Mouse (Mus musculus): Measurements from ENCODE around the gene Jaml. TPM values are rescaled to one million over a fixed set of nuclear protein-coding genes. Genes with fewer than 3 reads are reported as not detected.

The Jaml gene
- polyA plus RNA-seq, 1 experiment, result not detected

GRCm38 (mm10) chr9:45041131-45041838 is 37.7 kb upstream of the Jaml start:
- Histone ChIP-seq H3K27ac (ENCODE audit: control insufficient read depth, insufficient read depth, low read depth, low read length) (no peak overlapping the region), H3K4me3 (ENCODE audit: control insufficient read depth, low read depth, low read length) (no peak overlapping the region)

DNA sequence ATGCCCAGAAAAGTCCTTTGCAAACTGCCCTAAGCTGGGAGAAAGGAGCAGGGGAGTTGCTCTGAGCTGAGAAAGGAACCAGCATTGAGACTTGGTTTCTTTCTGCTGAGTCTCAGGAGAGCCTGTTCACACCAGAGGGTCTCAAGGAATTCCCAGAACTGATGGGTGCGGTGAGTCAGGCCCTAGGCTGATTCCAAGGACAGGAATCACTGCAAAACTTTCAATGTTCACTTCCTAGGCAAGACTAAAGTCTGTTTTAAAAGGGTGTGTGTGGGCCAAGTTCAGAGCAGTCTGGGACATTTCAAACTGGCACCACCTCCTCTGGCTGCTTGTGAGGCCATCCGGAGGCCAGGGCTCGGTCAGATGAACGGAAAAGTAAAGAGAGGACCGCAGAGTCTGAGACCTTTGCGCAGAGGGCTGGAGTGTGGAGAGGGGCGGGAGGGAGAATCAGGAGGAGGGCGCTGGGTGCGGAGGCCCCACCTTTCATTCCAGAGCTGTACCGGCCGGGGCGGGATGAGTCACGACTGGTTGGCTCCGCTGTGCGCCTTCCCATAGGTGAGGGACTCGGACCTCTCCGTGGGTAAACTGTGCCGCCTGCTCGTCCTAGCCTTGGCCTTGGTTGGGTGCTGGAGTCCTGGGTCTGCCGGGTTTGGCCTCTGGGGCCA is 36.8 kb upstream of the Jaml start:
- peaks cover 19% of the 10 kb centered on the region for H3K4me1 ChIP-seq (ENCODE audit: control insufficient read depth, insufficient read depth, low read length)
- TF ChIP-seq CTCF (IDR thresholded peaks at IDR 0.05; ENCODE audit: control insufficient read depth, insufficient read depth, insufficient replicate concordance, low read depth, low read length) (no peak), POLR2A (IDR thresholded peaks at IDR 0.05; ENCODE audit: control insufficient read depth, low read depth, low read length) (no peak)
- peaks cover 5% of the 10 kb centered on the region for H3K27me3 ChIP-seq (ENCODE audit: control insufficient read depth, insufficient read depth, low read length)
- H3K4me3 ChIP-seq (ENCODE audit: control insufficient read depth, low read depth, low read length), result no peak overlapping the region
- no peaks in the 10 kb centered on the region for H3K36me3 ChIP-seq (ENCODE audit: control insufficient read depth, insufficient read depth, low read length)
- H3K27ac ChIP-seq (ENCODE audit: control insufficient read depth, insufficient read depth, low read depth, low read length), result no peak overlapping the region

More at GRCm38 (mm10) chr9:45041131-45041838, 37.7 kb upstream of the Jaml start:
- Histone ChIP-seq H3K4me1 (ENCODE audit: control insufficient read depth, insufficient read depth, low read length) (peaks cover 19% of the 10 kb centered on the region), H3K36me3 (ENCODE audit: control insufficient read depth, insufficient read depth, low read length) (no peaks in the 10 kb centered on the region), H3K27me3 (ENCODE audit: control insufficient read depth, insufficient read depth, low read length) (peaks cover 5% of the 10 kb centered on the region)
- TF ChIP-seq POLR2A (IDR thresholded peaks at IDR 0.05; ENCODE audit: control insufficient read depth, low read depth, low read length), result no peak
- no peak for TF ChIP-seq CTCF (IDR thresholded peaks at IDR 0.05; ENCODE audit: control insufficient read depth, insufficient read depth, insufficient replicate concordance, low read depth, low read length)

GRCm38 (mm10) chr9:45042947-45043346 is 36.0 kb upstream of the Jaml start:
- Histone ChIP-seq H3K4me1 (ENCODE audit: control insufficient read depth, insufficient read depth, low read length) (peaks cover 19% of the 10 kb centered on the region), H3K27ac (ENCODE audit: control insufficient read depth, insufficient read depth, low read depth, low read length) (no peak overlapping the region), H3K27me3 (ENCODE audit: control insufficient read depth, insufficient read depth, low read length) (peaks cover 5% of the 10 kb centered on the region), H3K36me3 (ENCODE audit: control insufficient read depth, insufficient read depth, low read length) (no peaks in the 10 kb centered on the region), H3K4me3 (ENCODE audit: control insufficient read depth, low read depth, low read length) (no peak overlapping the region)
- no peak for TF ChIP-seq CTCF (IDR thresholded peaks at IDR 0.05; ENCODE audit: control insufficient read depth, insufficient read depth, insufficient replicate concordance, low read depth, low read length)
- TF ChIP-seq POLR2A (IDR thresholded peaks at IDR 0.05; ENCODE audit: control insufficient read depth, low read depth, low read length), result no peak

- peaks cover 17% of the 10 kb centered on the region for H3K4me1 ChIP-seq (ENCODE audit: control insufficient read depth, insufficient read depth, low read length)
- TF ChIP-seq CTCF (IDR thresholded peaks at IDR 0.05; ENCODE audit: control insufficient read depth, insufficient read depth, insufficient replicate concordance, low read depth, low read length) (no peak), POLR2A (IDR thresholded peaks at IDR 0.05; ENCODE audit: control insufficient read depth, low read depth, low read length) (no peak)
- H3K27ac ChIP-seq (ENCODE audit: control insufficient read depth, insufficient read depth, low read depth, low read length), result no peak overlapping the region
- H3K4me3 ChIP-seq (ENCODE audit: control insufficient read depth, low read depth, low read length), result no peak overlapping the region
- H3K36me3 ChIP-seq (ENCODE audit: control insufficient read depth, insufficient read depth, low read length), result no peaks in the 10 kb centered on the region
- peaks cover 5% of the 10 kb centered on the region for H3K27me3 ChIP-seq (ENCODE audit: control insufficient read depth, insufficient read depth, low read length)
Measured at GRCm38 (mm10) chr9:45046973-45047372, 32.0 kb upstream of the Jaml start.

- Histone ChIP-seq H3K4me1 (ENCODE audit: control insufficient read depth, insufficient read depth, low read length) (peaks cover 7% of the 10 kb centered on the region), H3K27me3 (ENCODE audit: control insufficient read depth, insufficient read depth, low read length) (no peaks in the 10 kb centered on the region; the same call in 1 of the 2 replicates), H3K36me3 (ENCODE audit: control insufficient read depth, insufficient read depth, low read length) (no peaks in the 10 kb centered on the region), H3K27ac (ENCODE audit: control insufficient read depth, insufficient read depth, low read depth, low read length) (no peak overlapping the region), H3K4me3 (ENCODE audit: control insufficient read depth, low read depth, low read length) (no peak overlapping the region)
- no peak for TF ChIP-seq POLR2A (IDR thresholded peaks at IDR 0.05; ENCODE audit: control insufficient read depth, low read depth, low read length)
- TF ChIP-seq CTCF (IDR thresholded peaks at IDR 0.05; ENCODE audit: control insufficient read depth, insufficient read depth, insufficient replicate concordance, low read depth, low read length), result peak; percentile 33; the same call in 1 of the 2 replicates
Measured at GRCm38 (mm10) chr9:45048511-45048910, 30.5 kb upstream of the Jaml start.

- no peaks in the 10 kb centered on the region for H3K36me3 ChIP-seq (ENCODE audit: control insufficient read depth, insufficient read depth, low read length)
- no peaks in the 10 kb centered on the region for H3K4me1 ChIP-seq (ENCODE audit: control insufficient read depth, insufficient read depth, low read length)
- TF ChIP-seq POLR2A (IDR thresholded peaks at IDR 0.05; ENCODE audit: control insufficient read depth, low read depth, low read length), result no peak
- TF ChIP-seq CTCF (IDR thresholded peaks at IDR 0.05; ENCODE audit: control insufficient read depth, insufficient read depth, insufficient replicate concordance, low read depth, low read length), result no peak
- no peaks in the 10 kb centered on the region for H3K27me3 ChIP-seq (ENCODE audit: control insufficient read depth, insufficient read depth, low read length)
- no peak overlapping the region for H3K27ac ChIP-seq (ENCODE audit: control insufficient read depth, insufficient read depth, low read depth, low read length)
- H3K4me3 ChIP-seq (ENCODE audit: control insufficient read depth, low read depth, low read length), result no peak overlapping the region
Measured at GRCm38 (mm10) chr9:45049731-45050130, 29.3 kb upstream of the Jaml start.

- TF ChIP-seq CTCF (IDR thresholded peaks at IDR 0.05; ENCODE audit: control insufficient read depth, insufficient read depth, insufficient replicate concordance, low read depth, low read length), result no peak
- TF ChIP-seq POLR2A (IDR thresholded peaks at IDR 0.05; ENCODE audit: control insufficient read depth, low read depth, low read length), result no peak
- Histone ChIP-seq H3K27me3 (ENCODE audit: control insufficient read depth, insufficient read depth, low read length) (no peaks in the 10 kb centered on the region), H3K27ac (ENCODE audit: control insufficient read depth, insufficient read depth, low read depth, low read length) (no peak overlapping the region), H3K36me3 (ENCODE audit: control insufficient read depth, insufficient read depth, low read length) (no peaks in the 10 kb centered on the region), H3K4me1 (ENCODE audit: control insufficient read depth, insufficient read depth, low read length) (no peaks in the 10 kb centered on the region), H3K4me3 (ENCODE audit: control insufficient read depth, low read depth, low read length) (no peak overlapping the region)
Measured at GRCm38 (mm10) chr9:45050301-45050700, 28.7 kb upstream of the Jaml start.
